Mouse (Mus musculus): ENCODE data around the gene Pkd1.

Pkd1 gene

GRCm38 (mm10) chr17:24644875-24645721, 95.5 kb downstream of the Pkd1 start:
- no peak for DNase-seq (ENCODE audit: low spot score)

DNA sequence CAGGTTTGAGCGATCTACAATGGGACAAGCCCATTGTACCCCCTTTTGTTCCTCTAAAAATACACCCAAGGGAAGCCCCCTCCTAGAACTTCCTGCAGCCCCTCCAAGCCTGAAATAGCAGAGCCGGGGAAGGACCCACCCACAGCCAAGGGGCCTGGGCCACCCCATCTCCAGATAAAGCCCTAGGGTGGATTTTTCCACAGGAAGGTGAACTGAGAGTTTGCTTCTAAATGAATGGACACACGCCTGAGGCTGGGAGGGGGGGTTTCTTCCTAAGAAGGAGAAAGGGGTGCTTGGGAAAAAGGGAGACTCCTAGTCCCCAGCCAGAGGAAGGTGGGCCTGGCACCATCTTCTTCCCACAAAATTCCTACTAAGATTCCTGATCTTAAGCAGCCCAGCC, 96.3 kb downstream of the Pkd1 start:
- DNase-seq (ENCODE audit: low spot score): no peak
